Mouse (Mus musculus): ENCODE measurements around the gene Abcb5.

DNA sequence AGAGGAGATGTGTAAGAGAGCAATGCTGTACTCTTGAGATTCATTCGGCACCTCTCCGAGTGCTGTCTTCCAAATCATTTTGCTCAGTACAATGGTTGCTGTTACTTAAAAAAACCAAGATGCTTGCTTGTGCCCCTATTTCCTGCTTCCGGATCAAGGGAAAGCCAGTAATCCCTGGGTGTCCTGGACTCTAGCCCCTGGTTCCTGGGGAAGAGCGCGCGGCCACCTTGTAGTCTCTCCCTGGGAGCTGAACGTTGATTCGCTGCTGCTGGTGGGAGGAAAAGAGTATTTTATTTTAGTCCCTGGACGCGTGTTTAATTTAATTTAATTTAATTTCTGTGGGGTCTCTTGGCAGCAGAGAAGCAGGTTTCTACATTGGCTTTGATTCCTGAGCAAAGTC, 111.8 kb downstream of the Abcb5 start:
- TF ChIP-seq CHD2 (IDR thresholded peaks at IDR 0.05; ENCODE audit: low read depth, low read length) (no peak), ZNF384 (IDR thresholded peaks at IDR 0.05; ENCODE audit: low read depth, low read length) (no peak), ZC3H11A (IDR thresholded peaks at IDR 0.05; ENCODE audit: borderline replicate concordance, low read depth, low read length) (no peak), MAFK (IDR thresholded peaks at IDR 0.05; ENCODE audit: insufficient read depth, low read depth, low read length) (no peak)

Data from ES-E14 (cell line).